Mouse (Mus musculus) CD4-positive, CD25-positive, alpha-beta regulatory T cell, adult 2 months (primary cell): ENCODE results near the gene Ube2o.
A peak's percentile ranks its signal among the peaks of the same experiment; 100 is the strongest.

ENCODE experiments used
- DNase-seq: peaks from one replicate; pipeline ENCODE4 v3.0.0-alpha.2; 2012; ENCODE audit warnings: low read depth, low spot score

Ube2o gene

GRCm38 (mm10) chr11:116581376-116581814 is at the start of gene Ube2o:
Gene Ube2o (minus strand): TSS chr11:116581447.
- DNase-seq: peak; percentile 97

GRCm38 (mm10) chr11:116630171-116630965 is 49.1 kb upstream of the Ube2o start:
- DNase-seq: no peak

GRCm38 (mm10) chr11:116629472-116629871 is 48.2 kb upstream of the Ube2o start:
- DNase-seq: no peak

GRCm38 (mm10) chr11:116628712-116629111 is 47.5 kb upstream of the Ube2o start:
- peak; percentile 92 for DNase-seq

GRCm38 (mm10) chr11:116627072-116628020 is 46.1 kb upstream of the Ube2o start:
- DNase-seq: peak; percentile 74

GRCm38 (mm10) chr11:116626299-116627071 is 45.2 kb upstream of the Ube2o start, which contains the start of gene Rhbdf2:
Gene Rhbdf2 (minus strand): TSS chr11:116627019.
- DNase-seq: no peak

GRCm38 (mm10) chr11:116625081-116626000 is 44.1 kb upstream of the Ube2o start:
- peak; percentile 85 for DNase-seq

- peak; percentile 93 for DNase-seq
These were observed 43.0 kb upstream of the Ube2o start for GRCm38 (mm10) chr11:116624131-116624832.

- peak; percentile 55 for DNase-seq
These were observed 42.3 kb upstream of the Ube2o start for GRCm38 (mm10) chr11:116623281-116624124.

GRCm38 (mm10) chr11:116621258-116621704 is 40.0 kb upstream of the Ube2o start:
- no peak for DNase-seq

- DNase-seq: no peak
These were observed 39.5 kb upstream of the Ube2o start for GRCm38 (mm10) chr11:116620559-116621253.

- no peak for DNase-seq
These were observed 38.8 kb upstream of the Ube2o start for GRCm38 (mm10) chr11:116620073-116620472.

- DNase-seq: no peak
These were observed 38.3 kb upstream of the Ube2o start for GRCm38 (mm10) chr11:116619561-116619960.

GRCm38 (mm10) chr11:116619156-116619555 is 37.9 kb upstream of the Ube2o start:
- no peak for DNase-seq

- no peak for DNase-seq
These were observed 37.4 kb upstream of the Ube2o start for GRCm38 (mm10) chr11:116618666-116619065.

- no peak for DNase-seq
These were observed 36.4 kb upstream of the Ube2o start for GRCm38 (mm10) chr11:116617641-116618040.

GRCm38 (mm10) chr11:116616438-116617118 is 35.3 kb upstream of the Ube2o start:
- peak; percentile 31 for DNase-seq
